ENCODE assay signal across 20 mouse cellular contexts in genomic region chr1:136751464-136752191, GRCm38 (mm10).
DNase-seq lines count a peak whose midpoint lies in the region; ATAC-seq lines count a peak whose summit lies in the region.
"Had no signal": no experiment of that assay in that cellular context is flagged by ENCODE, and none has a peak within 500 bp of the region (broad histone marks: within the 10 kb centered on the region; RNA-seq: fewer than 3 reads in every experiment).

No protein-coding gene starts in this region.

- H3K27me3 ChIP-seq in heart, embryonic 11.5 days (ENCODE audit: control insufficient read depth, insufficient read depth, low read length), result no peaks in the 10 kb centered on the region
- no peaks in the 10 kb centered on the region for H3K27me3 ChIP-seq in lung, embryonic 15.5 days
- H3K27me3 ChIP-seq: embryonic facial prominence, embryonic 15.5 days; hindbrain, embryonic 13.5 days; limb, embryonic 13.5 days; liver, embryonic 12.5 days; midbrain, embryonic 12.5 days; stomach, embryonic 15.5 days had no signal

- H3K4me3 ChIP-seq in heart, embryonic 11.5 days (ENCODE audit: low read depth, low read length), result no peak overlapping the region
- H3K4me3 ChIP-seq in lung, embryonic 15.5 days, result no peak overlapping the region
- H3K4me3 ChIP-seq: embryonic facial prominence, embryonic 15.5 days; hindbrain, embryonic 13.5 days; limb, embryonic 13.5 days; liver, embryonic 12.5 days; midbrain, embryonic 12.5 days; stomach, embryonic 15.5 days had no signal

- no peaks in the 10 kb centered on the region for H3K4me1 ChIP-seq in heart, embryonic 11.5 days (ENCODE audit: control insufficient read depth, insufficient read depth, low read length)
- no peaks in the 10 kb centered on the region for H3K4me1 ChIP-seq in lung, embryonic 15.5 days
- H3K4me1 ChIP-seq: embryonic facial prominence, embryonic 15.5 days; hindbrain, embryonic 13.5 days; limb, embryonic 13.5 days; liver, embryonic 12.5 days; midbrain, embryonic 12.5 days; stomach, embryonic 15.5 days had no signal

- no peak for DNase-seq in heart, postnatal 25 days (ENCODE audit: low spot score)
- no peak for DNase-seq in lung, postnatal 25 days (ENCODE audit: low spot score)
- DNase-seq in 3134 (ENCODE audit: extremely low read depth, insufficient read length, low spot score), result peak; percentile 28
- peak; percentile 40 for DNase-seq in adrenal gland, postnatal 14 days
- no peak for DNase-seq in cerebellum, adult 9-10 months
- DNase-seq: cerebellum, adult 9-11 months; heart, postnatal 36 days; kidney, adult 18-20 months; layer of hippocampus, adult 9-11 months; lung, adult 18-20 months; thymus, postnatal 36 days had no signal

- ATAC-seq in heart, embryonic 11.5 days (replicated peaks; ENCODE audit: insufficient number of reproducible peaks, low FRiP score, low TSS enrichment), result 0 out of 2 replicates have a peak, but pooled peaks have one; percentile 35
- ATAC-seq in lung, embryonic 15.5 days (ENCODE audit: borderline replicate concordance, extremely low read depth, low FRiP score, low TSS enrichment), result 0 out of 2 replicates have a peak, but pooled peaks have one; percentile 39
- ATAC-seq: forebrain, embryonic 14.5 days; liver, embryonic 12.5 days had no signal

- H3K27ac ChIP-seq in heart, embryonic 11.5 days (ENCODE audit: low read depth, low read length), result no peak overlapping the region
- H3K27ac ChIP-seq in lung, embryonic 15.5 days, result no peak overlapping the region
- H3K27ac ChIP-seq: embryonic facial prominence, embryonic 15.5 days; hindbrain, embryonic 13.5 days; limb, embryonic 13.5 days; liver, embryonic 12.5 days; midbrain, embryonic 12.5 days; stomach, embryonic 15.5 days had no signal

- H3K9ac ChIP-seq in heart, embryonic 11.5 days (ENCODE audit: low read depth, low read length), result no peak overlapping the region
- H3K9ac ChIP-seq in lung, embryonic 15.5 days, result no peak overlapping the region
- H3K9ac ChIP-seq: embryonic facial prominence, embryonic 15.5 days; hindbrain, embryonic 13.5 days; limb, embryonic 13.5 days; liver, embryonic 12.5 days; midbrain, embryonic 12.5 days; stomach, embryonic 15.5 days had no signal

- H3K9me3 ChIP-seq in heart, embryonic 11.5 days (replicated peaks; ENCODE audit: control insufficient read depth, low read length), result no peaks in the 10 kb centered on the region
- H3K9me3 ChIP-seq in lung, embryonic 15.5 days, result no peaks in the 10 kb centered on the region
- H3K9me3 ChIP-seq: embryonic facial prominence, embryonic 15.5 days; hindbrain, embryonic 13.5 days; limb, embryonic 13.5 days; liver, embryonic 12.5 days; midbrain, embryonic 12.5 days; stomach, embryonic 15.5 days had no signal

- intact Hi-C loops in heart, postnatal 25 days (cut with DNase I), result no loop called here

- H3K4me2 ChIP-seq in heart, embryonic 11.5 days, result no peak overlapping the region
- no peak overlapping the region for H3K4me2 ChIP-seq in lung, embryonic 15.5 days
- H3K4me2 ChIP-seq: embryonic facial prominence, embryonic 15.5 days; hindbrain, embryonic 13.5 days; limb, embryonic 13.5 days; liver, embryonic 12.5 days; midbrain, embryonic 12.5 days; stomach, embryonic 15.5 days had no signal

- 54% methylated on average over 14 of the region's 14 CpGs for WGBS in heart, embryonic 11.5 days (ENCODE audit: insufficient replicate concordance)
- WGBS in lung, embryonic 15.5 days, result 55% methylated on average over 14 of the region's 14 CpGs

- H3K36me3 ChIP-seq in heart, embryonic 11.5 days (ENCODE audit: control insufficient read depth, insufficient read depth, low read length), result no peaks in the 10 kb centered on the region
- no peaks in the 10 kb centered on the region for H3K36me3 ChIP-seq in lung, embryonic 15.5 days
- H3K36me3 ChIP-seq: embryonic facial prominence, embryonic 15.5 days; hindbrain, embryonic 13.5 days; limb, embryonic 13.5 days; liver, embryonic 12.5 days; midbrain, embryonic 12.5 days; stomach, embryonic 15.5 days had no signal

Comparison
In these comparisons a context has a peak if more than half of its experiments do, and no peak if none do; other contexts are left out.
1. DNase-seq: peak in 3134 (single experiment) and adrenal gland, postnatal 14 days (single experiment); none in heart, postnatal 25 days (single experiment), lung, postnatal 25 days (single experiment) and cerebellum, adult 9-10 months (single experiment).